Comparison of ENCODE assay signal across 8 mouse cellular contexts in genomic region chr16:8512830-8513229, GRCm38 (mm10). TPM values are rescaled to one million over a fixed set of nuclear protein-coding genes. Genes with fewer than 3 reads are reported as not detected.
DNase-seq lines count a peak whose midpoint lies in the region; ATAC-seq lines count a peak whose summit lies in the region.

No protein-coding gene starts in this region.

- H3K27ac ChIP-seq in kidney, embryonic 16.5 days (ENCODE audit: low read length), result no peak overlapping the region
- H3K27ac ChIP-seq in embryonic facial prominence, embryonic 12.5 days, result no peak overlapping the region
- 0 out of 2 replicates have a peak overlapping the region, but pooled peaks have one; percentile 7 for H3K27ac ChIP-seq in intestine, embryonic 15.5 days
- 0 out of 2 replicates have a peak overlapping the region, but pooled peaks have one; percentile 9 for H3K27ac ChIP-seq in neural tube, embryonic 13.5 days (replicated peaks)

- no peak for DNase-seq in kidney, adult 18-20 months
- DNase-seq in spleen, adult 18-20 months, result no peak
- no peak for DNase-seq in left cerebral cortex, postnatal 36 days (ENCODE audit: low spot score in 2 of 2)

- H3K9ac ChIP-seq in kidney, embryonic 16.5 days (replicated peaks; ENCODE audit: low read length), result 0 out of 2 replicates have a peak overlapping the region, but pooled peaks have one; percentile 42
- H3K9ac ChIP-seq in embryonic facial prominence, embryonic 12.5 days, result peak overlapping the region; percentile 53; the same call in 1 of the 2 replicates
- no peak overlapping the region for H3K9ac ChIP-seq in intestine, embryonic 15.5 days
- peak overlapping the region; percentile 60 for H3K9ac ChIP-seq in neural tube, embryonic 13.5 days

- H3K4me2 ChIP-seq in kidney, embryonic 16.5 days (replicated peaks; ENCODE audit: low read depth, low read length), result peak overlapping the region; percentile 82
- peak overlapping the region; percentile 71 for H3K4me2 ChIP-seq in embryonic facial prominence, embryonic 12.5 days (replicated peaks)
- H3K4me2 ChIP-seq in intestine, embryonic 15.5 days (replicated peaks), result peak overlapping the region; percentile 80
- peak overlapping the region; percentile 80 for H3K4me2 ChIP-seq in neural tube, embryonic 13.5 days

- peak; percentile 42 for ATAC-seq in kidney, embryonic 16.5 days (ENCODE audit: low FRiP score, low TSS enrichment)
- 0 out of 2 replicates have a peak, but pooled peaks have one; percentile 11 for ATAC-seq in embryonic facial prominence, embryonic 12.5 days (ENCODE audit: insufficient number of reproducible peaks, insufficient read depth, low FRiP score, low TSS enrichment)
- ATAC-seq in intestine, embryonic 15.5 days, result peak; percentile 44
- peak; percentile 34 for ATAC-seq in neural tube, embryonic 13.5 days (ENCODE audit: low read depth)
- ATAC-seq in megakaryocyte-erythroid progenitor cell, adult 5-6 weeks (replicated peaks; ENCODE audit: low FRiP score, low TSS enrichment, poor library complexity, severe bottlenecking), result no peak

- no peaks in the 10 kb centered on the region for H3K36me3 ChIP-seq in kidney, embryonic 16.5 days (ENCODE audit: insufficient read depth, low read length)
- no peaks in the 10 kb centered on the region for H3K36me3 ChIP-seq in embryonic facial prominence, embryonic 12.5 days
- H3K36me3 ChIP-seq in intestine, embryonic 15.5 days, result no peaks in the 10 kb centered on the region
- peaks cover 5% of the 10 kb centered on the region; the same call in 1 of the 2 replicates for H3K36me3 ChIP-seq in neural tube, embryonic 13.5 days

- peaks cover 11% of the 10 kb centered on the region for H3K4me1 ChIP-seq in kidney, embryonic 16.5 days (ENCODE audit: insufficient read depth, low read length)
- H3K4me1 ChIP-seq in embryonic facial prominence, embryonic 12.5 days, result peaks cover 11% of the 10 kb centered on the region
- H3K4me1 ChIP-seq in intestine, embryonic 15.5 days (replicated peaks), result peaks cover 16% of the 10 kb centered on the region
- peaks cover 43% of the 10 kb centered on the region for H3K4me1 ChIP-seq in neural tube, embryonic 13.5 days (replicated peaks)

- H3K4me3 ChIP-seq in kidney, embryonic 16.5 days (ENCODE audit: low read length), result peak overlapping the region; percentile 60
- H3K4me3 ChIP-seq in embryonic facial prominence, embryonic 12.5 days, result peak overlapping the region; percentile 60
- H3K4me3 ChIP-seq in intestine, embryonic 15.5 days (replicated peaks), result peak overlapping the region; percentile 64
- peak overlapping the region; percentile 71 for H3K4me3 ChIP-seq in neural tube, embryonic 13.5 days

- no peaks in the 10 kb centered on the region for H3K27me3 ChIP-seq in kidney, embryonic 16.5 days (ENCODE audit: insufficient read depth, low read length)
- H3K27me3 ChIP-seq in embryonic facial prominence, embryonic 12.5 days, result no peaks in the 10 kb centered on the region
- no peaks in the 10 kb centered on the region for H3K27me3 ChIP-seq in intestine, embryonic 15.5 days (replicated peaks)
- H3K27me3 ChIP-seq in neural tube, embryonic 13.5 days, result no peaks in the 10 kb centered on the region; the same call in 1 of the 2 replicates

- 0% methylated on average over 5 of the region's 5 CpGs for WGBS in kidney, embryonic 16.5 days
- WGBS in embryonic facial prominence, embryonic 12.5 days, result 3% methylated on average over 5 of the region's 5 CpGs
- WGBS in intestine, embryonic 15.5 days, result 1% methylated on average over 5 of the region's 5 CpGs
- WGBS in neural tube, embryonic 13.5 days, result 2% methylated on average over 5 of the region's 5 CpGs

- intact Hi-C loops in left cerebral cortex, postnatal 36 days (cut with DNase I), result loop anchor here (5.0 kb wide), 1 partner anchor 124 kb away; the partner anchor contains the start of genes Pmm2 and Tmem186

- H3K9me3 ChIP-seq in kidney, embryonic 16.5 days (ENCODE audit: low read length), result no peaks in the 10 kb centered on the region
- H3K9me3 ChIP-seq in embryonic facial prominence, embryonic 12.5 days, result no peaks in the 10 kb centered on the region
- H3K9me3 ChIP-seq in intestine, embryonic 15.5 days, result no peaks in the 10 kb centered on the region
- no peaks in the 10 kb centered on the region for H3K9me3 ChIP-seq in neural tube, embryonic 13.5 days

RNA-seq across cellular contexts. Expression of gene Abat, which starts 0.4 kb away (rescaled TPM):
- 46.7 and 48.5 TPM in 2 replicates for polyA plus RNA-seq in kidney, embryonic 16.5 days (2015; fragmentation: Nextera tagmentation; extraction: Ambion mirVana)
- polyA plus RNA-seq in embryonic facial prominence, embryonic 12.5 days (2016; fragmentation: Nextera tagmentation; extraction: Ambion mirVana), result 35.8 and 37.6 TPM in 2 replicates
- 72.4 and 74.1 TPM in 2 replicates for polyA plus RNA-seq in intestine, embryonic 15.5 days (2015; fragmentation: Nextera tagmentation; extraction: Ambion mirVana)
- 120 and 128 TPM in 2 replicates for polyA plus RNA-seq in neural tube, embryonic 13.5 days (2015; fragmentation: Nextera tagmentation; extraction: Ambion mirVana)
- not detected in 2 replicates for total RNA-seq in megakaryocyte-erythroid progenitor cell, adult 5-6 weeks (2014; fragmentation: Nextera tagmentation)
- total RNA-seq in megakaryocyte-erythroid progenitor cell, adult 5-6 weeks (2017), result 0.65 and 1.2 TPM in 2 replicates
- 100 to 1,000 TPM; 155 to 158 TPM for total RNA-seq in left cerebral cortex, postnatal 36 days (2021)

RNA-seq across cellular contexts. Expression of gene Mettl22, which starts 42.2 kb away (rescaled TPM):
- 20.4 and 20.5 TPM in 2 replicates for polyA plus RNA-seq in kidney, embryonic 16.5 days (2015; fragmentation: Nextera tagmentation; extraction: Ambion mirVana)
- 16.2 and 21.4 TPM in 2 replicates for polyA plus RNA-seq in embryonic facial prominence, embryonic 12.5 days (2016; fragmentation: Nextera tagmentation; extraction: Ambion mirVana)
- 14.2 and 16.8 TPM in 2 replicates for polyA plus RNA-seq in intestine, embryonic 15.5 days (2015; fragmentation: Nextera tagmentation; extraction: Ambion mirVana)
- 29.4 and 31.6 TPM in 2 replicates for polyA plus RNA-seq in neural tube, embryonic 13.5 days (2015; fragmentation: Nextera tagmentation; extraction: Ambion mirVana)
- total RNA-seq in megakaryocyte-erythroid progenitor cell, adult 5-6 weeks (2014; fragmentation: Nextera tagmentation), result 27.1 and 47.9 TPM in 2 replicates
- total RNA-seq in megakaryocyte-erythroid progenitor cell, adult 5-6 weeks (2017), result 17.1 and 31.8 TPM in 2 replicates
- 10 to 100 TPM; 26.4 to 27.9 TPM for total RNA-seq in left cerebral cortex, postnatal 36 days (2021)

Comparison
In these comparisons a context has a peak if more than half of its experiments do, and no peak if none do; other contexts are left out.
1. H3K27ac ChIP-seq: peak in intestine, embryonic 15.5 days (single experiment) and neural tube, embryonic 13.5 days (single experiment); none in kidney, embryonic 16.5 days (single experiment) and embryonic facial prominence, embryonic 12.5 days (single experiment).
2. Peak in every context shown above with its lines, with median percentiles within 50 percentile points of each other: H3K4me2 ChIP-seq and H3K4me3 ChIP-seq.